Mouse (Mus musculus): Measurements from ENCODE around the gene Ltn1. TPM values are rescaled to one million over a fixed set of nuclear protein-coding genes. Genes with fewer than 3 reads are reported as not detected.
A peak's percentile ranks its signal among the peaks of the same experiment; 100 is the strongest.

Gene Ltn1
- 10 to 100 TPM; 41.1 to 46.9 (median 43.1) TPM for total RNA-seq (2022)

GRCm38 (mm10) chr16:87432033-87432814 is at the start of gene Ltn1:
Gene Ltn1, minus strand, starts transcription at chr16:87432612.
- peak; percentile 97 to 99 for DNase-seq (ENCODE audit: low spot score in 2 of 2)

GRCm38 (mm10) chr16:87470579-87470978 is 38.2 kb upstream of the Ltn1 start:
- no peak for DNase-seq (ENCODE audit: low spot score in 2 of 2)

GRCm38 (mm10) chr16:87458752-87459151 is 26.3 kb upstream of the Ltn1 start:
- no peak for DNase-seq (ENCODE audit: low spot score in 2 of 2)

GRCm38 (mm10) chr16:87455180-87455611 is 22.8 kb upstream of the Ltn1 start:
- peak in 1 of 2 experiments; percentile 19 for DNase-seq (ENCODE audit: low spot score in 2 of 2)

- peak; percentile 90 to 95 for DNase-seq (ENCODE audit: low spot score in 2 of 2)
Measured at GRCm38 (mm10) chr16:87454419-87455179, 22.2 kb upstream of the Ltn1 start, which contains the start of gene Usp16. Gene Usp16, plus strand, starts transcription at chr16:87454703.

GRCm38 (mm10) chr16:87453226-87453625 is 20.8 kb upstream of the Ltn1 start:
- DNase-seq (ENCODE audit: low spot score in 2 of 2) = no peak

GRCm38 (mm10) chr16:87445528-87445927 is 13.1 kb upstream of the Ltn1 start:
- DNase-seq (ENCODE audit: low spot score in 2 of 2) = no peak

- no peak for DNase-seq (ENCODE audit: low spot score in 2 of 2)
Measured at GRCm38 (mm10) chr16:87445110-87445509, 12.7 kb upstream of the Ltn1 start.

GRCm38 (mm10) chr16:87444071-87444470 is 11.7 kb upstream of the Ltn1 start:
- no peak for DNase-seq (ENCODE audit: low spot score in 2 of 2)

GRCm38 (mm10) chr16:87443245-87443644 is 10.8 kb upstream of the Ltn1 start:
- DNase-seq (ENCODE audit: low spot score in 2 of 2) = no peak

- no peak for DNase-seq (ENCODE audit: low spot score in 2 of 2)
Measured at GRCm38 (mm10) chr16:87442291-87442690, 9.9 kb upstream of the Ltn1 start.

GRCm38 (mm10) chr16:87441089-87441488 is 8.7 kb upstream of the Ltn1 start:
- no peak for DNase-seq (ENCODE audit: low spot score in 2 of 2)

GRCm38 (mm10) chr16:87440184-87440686 is 7.8 kb upstream of the Ltn1 start, which contains the start of gene Rwdd2b:
Gene Rwdd2b, minus strand, starts transcription at chr16:87440573.
- peak; percentile 86 to 92 for DNase-seq (ENCODE audit: low spot score in 2 of 2)

- no peak for DNase-seq (ENCODE audit: low spot score in 2 of 2)
Measured at GRCm38 (mm10) chr16:87438697-87439096, 6.3 kb upstream of the Ltn1 start.

GRCm38 (mm10) chr16:87437096-87437495 is 4.7 kb upstream of the Ltn1 start:
- DNase-seq (ENCODE audit: low spot score in 2 of 2) = no peak

- no peak for DNase-seq (ENCODE audit: low spot score in 2 of 2)
Measured at GRCm38 (mm10) chr16:87435411-87436205, 3.2 kb upstream of the Ltn1 start.

GRCm38 (mm10) chr16:87434946-87435345 is 2.5 kb upstream of the Ltn1 start:
- no peak for DNase-seq (ENCODE audit: low spot score in 2 of 2)

- DNase-seq (ENCODE audit: low spot score in 2 of 2) = no peak
Measured at GRCm38 (mm10) chr16:87434266-87434665, 1.9 kb upstream of the Ltn1 start.

GRCm38 (mm10) chr16:87427516-87427915 is 4.9 kb downstream of the Ltn1 start:
- DNase-seq (ENCODE audit: low spot score in 2 of 2) = no peak

- DNase-seq (ENCODE audit: low spot score in 2 of 2) = no peak
Measured at GRCm38 (mm10) chr16:87420662-87421061, 11.8 kb downstream of the Ltn1 start.

- DNase-seq (ENCODE audit: low spot score in 2 of 2) = no peak
Measured at GRCm38 (mm10) chr16:87405001-87405400, 27.4 kb downstream of the Ltn1 start.
